In genomic region chr1:167393683-167394492, GRCm38 (mm10) we compare ENCODE assay signal across 8 mouse cellular contexts. TPM values are rescaled to one million over a fixed set of nuclear protein-coding genes. Genes with fewer than 3 reads are reported as not detected.
DNase-seq lines count a peak whose midpoint lies in the region; ATAC-seq lines count a peak whose summit lies in the region.

Gene Mgst3 (minus strand): TSS chr1:167393841.

- WGBS in hindbrain, embryonic 16.5 days, result under 1% methylated on average over 45 of the region's 45 CpGs
- WGBS in macrophage (ENCODE audit: missing documents), result under 1% methylated on average over 44 of the region's 45 CpGs

- H3K4me1 ChIP-seq in hindbrain, embryonic 16.5 days (ENCODE audit: control insufficient read depth, insufficient read depth, low read depth, low read length), result peaks cover 6% of the 10 kb centered on the region

- peak within 1 kb of the TSS; percentile 90 for H3K4me2 ChIP-seq in hindbrain, embryonic 16.5 days (ENCODE audit: low read length)

- no peaks in the 10 kb centered on the region for H3K36me3 ChIP-seq in hindbrain, embryonic 16.5 days (ENCODE audit: control insufficient read depth, insufficient read depth, low read length)
- no peaks in the 10 kb centered on the region for H3K36me3 ChIP-seq in macrophage (ENCODE audit: inconsistent target)

- no peaks in the 10 kb centered on the region for H3K9me3 ChIP-seq in hindbrain, embryonic 16.5 days (ENCODE audit: control insufficient read depth, low read length)

- no peaks in the 10 kb centered on the region for H3K27me3 ChIP-seq in hindbrain, embryonic 16.5 days (replicated peaks; ENCODE audit: control insufficient read depth, insufficient read depth, low read length)

- peak within 1 kb of the TSS; percentile 76 for H3K9ac ChIP-seq in hindbrain, embryonic 16.5 days (ENCODE audit: low read depth, low read length)

- ATAC-seq in hindbrain, embryonic 16.5 days, result peak; percentile 96

- peak within 1 kb of the TSS; percentile 77 for H3K4me3 ChIP-seq in hindbrain, embryonic 16.5 days (ENCODE audit: low read length)
- peak within 1 kb of the TSS; percentile 94 for H3K4me3 ChIP-seq in macrophage (ENCODE audit: inconsistent target)

- peak; percentile 88 for DNase-seq in WW6 (ENCODE audit: low read depth, low spot score)
- peak; percentile 79 to 91 for DNase-seq in cerebellum, postnatal 4 days (ENCODE audit: low spot score in 2 of 2)
- peak; percentile 96 for DNase-seq in gastrocnemius, adult 18-20 months (ENCODE audit: low spot score)
- DNase-seq in left cerebral cortex, adult 18-20 months (ENCODE audit: low spot score in 2 of 2), result peak; percentile 96 to 97
- peak; percentile 96 for DNase-seq in right cerebral cortex, adult 18-20 months
- peak; percentile 79 for DNase-seq in urinary bladder, postnatal 10 days (ENCODE audit: low spot score)

- peak within 1 kb of the TSS; percentile 82 for H3K27ac ChIP-seq in hindbrain, embryonic 16.5 days (ENCODE audit: low read depth, low read length)
- peak within 1 kb of the TSS; percentile 61 for H3K27ac ChIP-seq in macrophage

- peaks cover 37% of the 10 kb centered on the region for H3K79me2 ChIP-seq in macrophage (ENCODE audit: inconsistent target)

RNA-seq across cellular contexts. Expression of gene Mgst3, which starts in this region (rescaled TPM):
- total RNA-seq in gastrocnemius, adult 18-20 months (2021), result 100 to 1,000 TPM; 146 to 183 TPM
- polyA plus RNA-seq in hindbrain, embryonic 16.5 days (2015; fragmentation: Nextera tagmentation; extraction: Ambion mirVana), result 202 and 237 TPM in 2 replicates
- total RNA-seq in left cerebral cortex, adult 18-20 months (2021), result 100 to 1,000 TPM; 109 to 113 TPM
- total RNA-seq in macrophage (2018; cell fraction: chromatin; rRNA removed), result 1 to 10 TPM in 11 of 26 experiments, under 1 TPM in 2, not detected in 13; 0.58 to 6.9 (median 1.7) TPM
- total RNA-seq in macrophage (2018; cell fraction: cytosol; rRNA removed), result 10 to 100 TPM in 20 of 26 experiments, 1 to 10 TPM in 6; 7.0 to 36.8 (median 17.8) TPM
- total RNA-seq in macrophage (2018; cell fraction: nucleus; rRNA removed), result 10 to 100 TPM in 1 of 26 experiments, 1 to 10 TPM in 23, under 1 TPM in 2; 0.78 to 11.3 (median 2.8) TPM
- 20.3 to 34.7 TPM (median 26.0 TPM) in 3 replicates for polyA plus RNA-seq in macrophage (2018)

Comparison
In these comparisons a context has a peak if more than half of its experiments do, and no peak if none do; other contexts are left out.
1. Peak in every context shown above with its lines: DNase-seq, ATAC-seq, H3K4me3 ChIP-seq and H3K27ac ChIP-seq.